Mouse (Mus musculus) adrenal gland (tissue): ENCODE results near the gene Esyt2.
"Not testable (repeated sequence)": the region's sequence is repeated elsewhere in the genome, so short reads cannot be mapped to it uniquely, and the experiment has no call there.

Experiments
- intact Hi-C: fragments of 180-260 bp; cut with DNase I; formaldehyde crosslinking; loops from one replicate; pipeline ENCODE4 v1.15.1; 2025
- long read RNA-seq, 2 experiments: library from polyadenylated mRNA; unstranded; transcript quantifications; one replicate each; pipeline ENCODE4 v2.0.0; 2020; ENCODE audit warnings: borderline replicate concordance in 1 of 2; ENCODE audit not compliant: insufficient replicate concordance in 1 of 2

Gene Esyt2
- long read RNA-seq, experiment 1, partial matches to known transcripts, result 2 of 5 reads
- long read RNA-seq, experiment 1, other reads (novel, unspliced or antisense), result 3 of 5 reads
- long read RNA-seq, experiment 2, full-length matches to known transcripts, result 1 of 11 reads
- long read RNA-seq, experiment 2, partial matches to known transcripts, result 1 of 11 reads
- long read RNA-seq, experiment 2, other reads (novel, unspliced or antisense), result 9 of 11 reads

DNA sequence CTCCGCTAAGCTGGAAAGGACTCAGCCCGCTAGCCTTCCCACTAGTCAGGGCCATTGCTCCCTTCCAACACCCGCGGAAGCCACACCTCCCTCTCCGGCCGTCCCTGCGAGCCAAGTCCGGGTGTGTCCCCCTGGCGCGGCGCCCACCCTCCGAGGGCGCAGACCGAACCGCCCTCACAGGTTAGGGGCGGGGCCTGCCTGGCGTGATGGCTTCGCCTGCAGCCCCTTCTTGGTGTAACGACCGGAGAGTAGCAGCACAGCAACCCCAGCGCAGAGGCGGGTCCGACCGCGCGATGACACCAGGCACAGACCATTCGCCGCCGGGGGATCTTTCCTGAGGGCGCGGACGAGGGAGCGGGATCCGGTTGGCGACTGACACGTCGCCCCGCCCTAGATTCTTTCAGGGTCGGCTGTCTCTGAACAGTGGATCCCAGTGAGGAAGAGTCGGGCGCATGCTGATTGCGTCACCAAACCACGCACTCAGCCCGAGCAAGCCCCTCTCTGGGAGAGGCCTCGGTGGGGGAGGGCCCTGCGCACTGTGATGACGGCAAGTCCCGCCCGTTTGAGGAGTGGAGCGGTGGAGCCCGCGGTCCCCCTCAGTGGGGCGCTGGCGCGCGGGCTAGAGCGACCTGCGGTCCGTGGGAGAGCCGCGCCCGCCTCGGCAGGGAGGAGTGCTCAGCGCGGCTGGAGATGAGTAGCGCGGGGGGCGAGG is at the start of gene Esyt2:
Esyt2 (plus strand) TSS at position 544 of the 712 bp plus-strand sequence.
- intact Hi-C loops, result loop anchor here (5.0 kb wide), 1 partner anchor 41 kb away; no protein-coding TSS in a partner anchor

DNA sequence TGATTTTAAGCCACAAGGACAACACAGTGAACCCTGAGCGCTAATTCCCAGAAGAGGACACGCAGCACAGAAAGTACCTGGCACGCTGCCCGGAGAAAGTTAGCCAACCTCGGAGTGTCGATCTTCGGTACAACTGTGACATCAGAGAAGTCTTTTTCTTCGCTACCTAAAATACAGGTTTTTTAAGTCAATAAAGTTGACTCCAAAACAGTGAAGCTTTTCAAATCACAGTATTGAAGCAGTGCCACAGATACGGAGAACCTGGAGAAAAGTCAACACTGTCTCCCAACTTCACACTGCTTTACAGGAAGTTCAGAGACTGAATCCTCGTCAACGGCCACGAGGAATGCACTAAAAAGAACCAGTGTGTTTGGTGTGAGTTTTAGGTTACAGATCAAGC is 49.4 kb upstream of the Esyt2 start:
- intact Hi-C loops, result no loop called here

DNA sequence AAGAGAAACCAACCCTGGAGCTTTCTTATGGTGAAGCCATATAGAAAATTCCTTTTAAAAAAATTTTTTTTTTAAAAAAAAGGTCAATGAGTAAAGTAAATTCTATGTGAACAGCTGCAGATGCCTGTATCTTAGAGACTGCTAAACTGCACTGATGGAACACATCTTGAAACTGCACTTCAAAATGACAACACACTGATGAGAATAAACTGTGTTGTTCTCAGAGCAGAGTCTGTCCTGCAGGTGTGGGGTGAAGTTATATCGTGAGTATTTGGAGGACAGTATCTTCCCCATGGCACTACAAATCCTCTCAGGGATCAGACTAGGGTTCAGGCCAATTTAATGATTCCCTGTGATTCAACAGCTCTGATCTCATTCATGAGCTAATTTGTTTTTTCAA is 48.9 kb upstream of the Esyt2 start:
- intact Hi-C loops, result no loop called here

DNA sequence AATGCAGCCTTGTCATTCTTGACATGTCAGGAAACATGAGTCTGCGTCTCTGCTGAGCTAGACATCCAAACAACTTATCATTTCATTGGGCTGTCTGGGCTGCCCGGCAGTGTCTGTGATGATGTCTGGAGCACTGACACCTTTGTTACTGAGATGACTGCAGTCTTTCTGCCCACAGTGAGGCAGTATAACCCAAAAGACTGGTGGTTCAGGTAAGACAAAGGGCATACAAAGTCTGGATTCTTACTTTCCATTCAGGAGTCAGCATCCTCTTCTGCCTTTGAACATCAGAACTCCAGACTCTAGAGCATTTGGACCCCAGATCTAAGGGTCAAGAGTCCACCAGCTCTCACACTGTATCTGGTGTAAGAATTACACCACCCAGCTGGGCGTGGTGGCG is 45.6 kb upstream of the Esyt2 start:
- intact Hi-C loops, result no loop called here

DNA sequence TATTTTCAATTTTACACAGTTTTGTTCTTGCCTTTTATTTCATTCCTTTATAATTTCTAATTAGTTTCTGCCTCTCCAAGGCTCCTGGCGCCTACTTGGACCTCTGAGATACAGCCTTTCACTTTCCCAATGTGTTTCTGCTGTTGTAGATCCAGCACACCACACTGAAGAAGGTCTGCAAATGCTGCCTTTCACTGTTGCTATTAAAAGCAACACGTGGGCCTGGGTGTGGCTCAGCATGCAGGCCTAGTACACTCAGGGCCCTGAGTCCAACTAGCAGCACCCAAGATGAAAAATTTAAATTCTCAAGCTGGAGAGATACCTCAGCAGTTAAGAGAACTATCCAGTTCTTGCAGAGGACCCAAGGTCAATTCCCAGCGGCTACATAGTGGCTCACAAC is 44.3 kb upstream of the Esyt2 start:
- intact Hi-C loops, result no loop called here

DNA sequence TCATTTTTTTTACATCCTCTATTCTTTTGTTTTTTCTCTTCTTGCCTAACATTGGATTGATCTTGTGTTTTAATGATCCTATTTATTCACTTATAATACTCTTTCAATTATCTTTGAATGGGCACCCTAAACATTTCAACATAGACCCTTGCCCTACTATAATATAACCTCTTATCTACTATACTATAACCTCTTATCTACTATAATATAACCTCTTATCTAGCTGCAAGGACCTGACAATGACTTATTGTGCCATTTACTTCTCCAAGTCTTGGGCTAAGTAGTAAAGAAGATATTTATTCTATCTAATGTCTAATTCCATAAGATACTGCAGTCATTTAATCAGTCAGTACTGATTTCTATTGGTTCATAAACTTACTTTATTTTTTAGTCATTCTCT is 42.6 kb upstream of the Esyt2 start:
- intact Hi-C loops, result no loop called here

DNA sequence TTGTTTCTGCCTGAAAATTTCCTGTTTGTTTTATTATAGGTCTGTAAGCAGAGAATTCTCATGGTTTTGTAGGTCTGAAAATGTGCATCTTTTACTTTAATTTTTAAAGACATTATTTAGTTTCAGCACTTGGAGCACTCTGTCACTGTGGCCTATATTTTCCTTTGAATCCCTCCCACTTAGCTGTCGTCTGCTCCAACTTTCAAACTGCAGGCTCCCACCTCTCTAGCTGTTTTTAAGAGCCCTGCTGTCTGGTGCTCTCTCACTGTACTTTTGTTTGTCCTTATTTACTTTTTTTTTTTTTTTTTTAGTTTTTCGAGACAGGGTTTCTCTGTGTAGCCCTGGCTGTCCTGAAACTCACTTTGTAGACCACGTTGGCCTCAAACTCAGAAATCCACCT is 42.2 kb upstream of the Esyt2 start:
- intact Hi-C loops, result no loop called here

DNA sequence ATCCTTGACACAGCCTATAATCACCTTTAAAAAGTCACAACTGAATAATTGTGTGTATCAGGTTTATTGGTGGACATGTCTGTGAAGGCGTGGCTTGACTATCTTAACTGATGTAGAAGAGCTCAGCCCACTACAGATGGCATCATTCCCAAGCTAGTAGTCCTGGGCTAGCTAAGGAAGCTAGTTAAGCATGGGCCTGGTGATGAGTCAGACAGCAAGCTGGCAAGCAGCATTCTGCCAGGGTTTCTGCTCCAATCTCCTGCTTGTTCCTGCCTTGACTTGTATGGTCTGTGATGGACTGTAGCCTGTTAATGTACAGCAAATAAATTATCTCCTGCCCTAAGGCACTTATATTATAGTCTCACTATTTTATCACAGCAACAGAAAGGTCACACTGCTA is 36.4 kb upstream of the Esyt2 start:
- intact Hi-C loops, result no loop called here

DNA sequence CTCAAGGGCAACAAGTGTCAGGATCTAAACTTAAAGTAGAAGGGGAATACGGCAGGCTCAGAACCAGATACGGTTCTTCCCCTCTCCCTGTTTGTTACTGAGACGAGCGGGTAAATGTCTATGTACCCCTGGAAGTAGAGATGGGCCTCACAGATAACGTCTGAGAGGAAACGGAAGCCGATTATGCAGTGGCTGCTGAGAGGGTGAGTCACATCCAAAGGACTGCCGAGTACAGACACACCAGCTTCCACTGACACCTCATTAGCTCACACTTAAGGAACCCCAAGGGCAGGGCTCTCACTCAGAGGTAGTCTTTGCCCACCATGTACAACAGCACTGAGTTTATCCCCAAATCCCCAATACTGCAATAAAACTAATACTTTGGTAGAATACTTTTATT is 26.3 kb upstream of the Esyt2 start:
- intact Hi-C loops, result no loop called here

DNA sequence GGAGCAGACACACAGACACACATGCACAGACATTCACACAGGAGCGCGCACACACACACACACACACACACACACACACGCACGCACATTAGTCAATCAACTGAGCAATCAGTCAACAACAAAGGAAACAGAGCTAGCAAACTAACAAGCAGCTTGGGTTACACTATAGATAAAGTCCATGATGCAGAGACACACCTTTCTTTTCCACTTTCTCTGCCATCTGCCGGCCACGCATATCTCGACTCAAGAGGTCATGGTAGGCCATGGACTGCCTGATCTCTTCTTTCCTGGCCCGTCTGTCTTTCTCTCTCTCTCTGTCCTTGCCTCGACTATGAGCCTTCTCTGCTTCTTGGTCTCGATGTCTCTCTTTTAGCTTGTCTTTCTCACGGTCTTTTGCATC is 25.4 kb upstream of the Esyt2 start:
- intact Hi-C loops, result no loop called here

DNA sequence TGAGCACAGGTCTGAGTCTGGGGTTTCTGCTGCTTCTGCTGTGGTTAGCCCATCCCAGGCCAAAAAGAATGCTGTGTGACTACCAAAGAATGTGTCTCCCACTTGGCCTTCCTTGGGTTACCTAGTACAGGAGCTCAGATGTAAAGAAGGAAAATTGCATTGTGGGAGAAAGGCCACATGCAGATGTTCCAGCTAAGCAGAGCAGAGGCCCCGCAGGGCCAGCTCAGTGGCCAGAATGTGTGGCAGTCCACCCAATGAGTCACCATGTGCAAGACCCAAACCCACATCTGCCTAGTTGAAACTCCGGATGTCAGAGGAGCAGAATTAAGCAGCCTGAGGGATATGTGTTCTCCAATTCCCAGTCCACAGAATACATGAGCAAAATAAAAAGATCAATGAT is 22.7 kb upstream of the Esyt2 start:
- intact Hi-C loops, result no loop called here

DNA sequence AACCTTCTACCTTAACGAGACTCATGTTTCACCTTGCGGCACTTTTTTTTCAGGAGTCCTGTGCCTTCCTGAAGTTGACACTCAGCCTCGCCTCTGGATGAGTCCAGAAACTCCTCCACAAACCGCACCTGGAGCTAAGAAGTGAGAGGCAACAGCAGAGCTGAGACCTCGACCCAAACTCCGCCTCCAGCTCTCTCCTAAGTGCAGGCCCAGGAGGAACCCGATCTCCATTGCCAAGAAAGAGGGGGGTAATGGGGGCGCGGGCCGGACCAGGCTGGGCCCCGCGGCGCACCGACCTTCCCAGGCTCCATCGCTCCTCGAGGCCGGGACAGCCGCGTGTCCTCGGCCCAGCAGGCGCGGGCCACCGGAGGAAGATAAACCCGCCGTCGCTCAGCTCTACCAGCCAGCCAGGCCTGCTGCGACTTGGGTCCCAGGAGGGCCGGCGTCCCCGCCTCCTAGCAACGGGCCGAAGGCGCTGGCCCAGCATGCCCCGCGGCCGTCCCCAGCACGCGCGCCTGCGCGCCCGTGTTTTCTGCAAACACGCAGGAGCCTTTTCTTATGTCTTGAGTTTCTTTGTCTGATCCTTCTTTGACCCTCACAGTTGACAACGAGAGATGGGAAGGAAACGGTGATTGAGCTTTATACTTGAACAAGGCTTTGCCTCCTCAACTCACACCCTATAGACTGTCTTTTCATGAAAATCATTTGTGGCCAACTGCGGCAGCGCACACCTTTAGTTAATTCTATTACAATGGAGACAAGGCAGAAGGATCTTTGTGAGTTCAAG is 18.2 kb upstream of the Esyt2 start, which contains the start of gene Wdr60:
Wdr60 (minus strand) TSS at position 468 of the 787 bp plus-strand sequence.
- intact Hi-C loops, result no loop called here

DNA sequence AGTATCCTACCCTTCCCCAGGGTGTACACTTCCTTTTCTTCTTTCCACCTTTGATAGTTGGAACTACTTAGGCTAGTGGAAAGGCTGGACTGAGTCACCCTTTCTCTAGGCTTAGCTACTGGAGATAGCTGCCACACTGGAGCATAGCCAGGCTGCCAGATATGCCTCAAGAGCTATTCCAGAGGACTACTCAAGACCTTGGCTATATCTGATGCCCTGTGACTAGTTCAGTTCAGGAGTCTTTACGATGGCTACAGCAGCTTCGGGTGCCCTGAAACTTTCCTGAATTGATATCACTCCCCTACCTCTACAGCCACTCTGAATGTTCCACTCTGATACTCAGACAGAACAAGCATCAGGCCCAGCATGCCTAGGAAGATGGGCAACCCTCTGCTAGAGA is 16.2 kb upstream of the Esyt2 start:
- intact Hi-C loops, result no loop called here

DNA sequence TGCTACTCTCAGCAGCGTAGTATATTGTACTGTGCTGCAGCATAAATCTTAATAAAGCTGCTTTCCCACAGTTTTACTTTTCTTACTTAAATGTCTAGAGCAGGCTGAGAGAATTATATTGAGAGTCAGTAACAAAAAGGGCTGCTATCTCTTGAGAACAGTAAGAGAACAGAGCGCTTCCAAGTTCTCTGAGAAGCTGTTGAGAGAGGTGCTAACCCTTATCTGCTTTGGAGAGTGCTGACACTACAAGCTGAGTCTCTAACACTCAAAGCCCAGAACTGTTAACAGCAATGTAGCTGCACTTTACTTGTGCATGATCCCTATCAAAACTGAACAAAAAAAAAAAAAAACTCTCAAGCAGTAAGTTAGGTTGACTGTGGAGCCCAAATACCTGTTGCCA is 15.7 kb upstream of the Esyt2 start:
- intact Hi-C loops, result no loop called here

DNA sequence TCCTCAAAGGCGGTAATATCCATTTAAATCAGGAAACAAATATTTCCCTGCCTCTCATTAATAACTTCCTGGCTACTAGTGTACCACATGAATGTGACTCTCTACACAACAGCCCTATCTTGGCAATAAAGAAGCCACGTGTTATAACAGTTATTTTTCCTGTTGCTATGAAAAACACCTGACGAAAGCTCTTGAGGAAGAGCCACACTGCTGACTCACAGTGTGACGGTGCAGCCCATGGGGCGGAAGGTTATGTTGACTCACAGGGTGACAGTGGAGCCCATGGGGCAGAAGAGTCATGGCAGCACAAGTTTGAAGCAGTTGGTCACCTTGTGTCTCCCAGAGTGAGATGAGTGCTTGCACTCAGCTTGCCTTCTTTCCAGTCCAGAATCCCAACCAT is 11.5 kb upstream of the Esyt2 start:
- intact Hi-C loops, result no loop called here

DNA sequence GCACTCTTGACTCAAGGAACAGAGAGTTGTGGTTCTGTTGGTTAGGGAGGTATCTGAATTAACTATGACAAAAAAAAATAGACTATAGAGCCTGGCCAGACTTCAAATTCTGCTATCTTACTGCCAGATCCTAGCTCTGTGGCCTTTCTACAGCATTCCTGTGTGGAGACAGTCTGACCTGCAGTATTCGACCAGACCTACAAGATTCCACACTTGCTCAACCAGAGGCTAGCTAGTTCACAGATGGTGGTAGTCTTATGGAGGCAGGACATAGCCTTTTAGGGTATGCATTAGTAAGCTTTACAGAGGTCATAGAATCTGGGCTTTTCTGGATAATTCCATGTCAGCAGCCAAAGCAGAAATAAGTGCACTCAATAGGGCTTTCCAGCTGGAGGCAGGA is 10.5 kb upstream of the Esyt2 start:
- intact Hi-C loops, result no loop called here

DNA sequence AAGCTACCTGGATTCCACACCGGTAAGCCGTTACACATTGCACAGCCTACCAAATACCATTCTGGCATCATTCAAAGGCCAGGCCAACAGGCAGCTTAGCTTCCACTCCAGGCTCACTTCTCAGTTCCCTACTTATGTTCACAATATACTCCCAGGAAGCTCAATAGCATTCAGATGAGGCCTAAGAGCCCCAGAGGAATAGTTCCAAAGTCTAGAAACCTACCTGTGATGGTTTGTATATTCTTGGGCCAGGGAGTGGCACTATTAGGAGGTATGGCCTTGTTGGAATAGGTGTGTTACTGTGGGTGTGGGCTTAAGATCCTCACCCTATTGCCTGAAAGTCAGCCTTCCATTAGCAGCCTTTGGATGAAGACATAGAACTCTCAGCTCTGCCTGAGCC is 9.9 kb upstream of the Esyt2 start:
- intact Hi-C loops, result no loop called here

DNA sequence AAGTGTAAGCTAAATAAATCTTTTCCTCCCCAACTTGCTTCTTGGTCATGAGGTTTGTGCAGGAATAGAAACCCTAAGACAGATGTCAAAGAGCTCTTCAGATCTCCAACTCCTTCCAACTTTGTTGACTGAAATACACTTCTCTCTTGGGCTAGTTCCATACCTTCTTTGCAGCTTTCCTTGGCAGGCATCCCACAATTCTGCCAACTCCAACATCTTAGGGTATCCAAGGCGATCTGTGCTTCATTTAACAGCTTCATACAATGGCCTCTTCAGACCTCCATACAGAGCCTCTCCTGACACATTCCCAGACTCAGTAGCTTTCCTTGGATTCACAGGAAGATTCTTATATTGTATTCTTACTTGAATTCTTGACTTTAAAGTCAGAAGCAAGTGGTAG is 7.3 kb upstream of the Esyt2 start:
- intact Hi-C loops, result no loop called here

DNA sequence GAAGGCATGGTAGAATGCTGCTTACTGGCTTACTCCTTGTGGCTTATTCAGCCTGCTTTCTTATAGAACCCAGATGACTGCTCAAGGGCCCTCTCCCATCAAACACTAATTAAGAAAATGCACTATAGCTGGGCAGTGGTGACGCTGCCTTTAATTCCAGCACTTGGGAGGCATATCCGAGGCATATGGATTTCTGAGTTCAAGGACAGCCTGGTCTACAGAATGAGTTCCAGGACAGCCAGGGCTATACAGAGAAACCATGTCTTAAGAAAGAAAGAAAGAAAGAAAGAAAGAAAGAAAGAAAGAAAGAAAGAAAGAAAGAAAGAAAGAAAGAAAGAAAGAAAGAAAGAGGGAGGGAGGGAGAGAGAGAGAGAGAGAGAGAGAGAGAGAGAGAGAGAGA is 5.9 kb upstream of the Esyt2 start, which contains the start of gene Gm11027:
Gm11027 (plus strand) TSS at position 301 of the 400 bp plus-strand sequence.
- intact Hi-C loops, result not testable (repeated sequence)

DNA sequence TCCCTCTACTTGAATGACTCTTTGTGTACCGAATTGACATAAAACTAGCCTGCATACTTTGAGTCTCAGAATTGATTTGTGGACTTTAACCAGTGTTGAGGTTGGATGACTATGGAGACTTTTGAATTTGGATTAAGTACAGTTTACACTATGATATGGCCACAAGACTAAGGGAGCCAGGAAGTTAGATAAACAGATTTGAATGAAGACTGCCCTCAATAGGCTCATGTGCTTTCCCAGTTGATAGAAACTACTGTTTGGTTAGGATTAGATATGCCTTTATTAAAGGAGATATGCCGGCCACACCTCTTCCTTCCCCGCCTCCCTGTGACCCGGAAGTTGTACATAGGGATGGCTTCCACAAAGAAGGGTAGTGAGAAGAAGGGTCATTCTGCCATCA is 5.4 kb upstream of the Esyt2 start:
- intact Hi-C loops, result no loop called here

DNA sequence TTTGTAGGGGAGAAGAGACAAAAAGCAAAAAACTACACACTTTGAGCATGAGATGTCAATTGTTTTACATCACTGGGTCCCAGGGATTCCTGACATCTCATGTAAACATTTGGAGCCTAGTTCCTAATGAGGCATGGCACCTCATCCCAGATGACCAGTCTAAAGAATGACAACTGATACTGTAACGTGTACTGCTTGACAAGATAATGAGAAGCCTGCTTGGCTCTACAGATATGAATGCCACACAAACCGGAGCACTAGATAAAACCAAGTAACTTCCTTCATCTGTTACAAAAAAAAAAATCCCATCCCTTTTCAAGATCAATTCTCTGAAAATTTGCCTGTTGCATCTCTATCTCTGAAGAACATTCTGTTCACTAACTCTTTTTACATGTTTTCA is 4.0 kb upstream of the Esyt2 start:
- intact Hi-C loops, result no loop called here

DNA sequence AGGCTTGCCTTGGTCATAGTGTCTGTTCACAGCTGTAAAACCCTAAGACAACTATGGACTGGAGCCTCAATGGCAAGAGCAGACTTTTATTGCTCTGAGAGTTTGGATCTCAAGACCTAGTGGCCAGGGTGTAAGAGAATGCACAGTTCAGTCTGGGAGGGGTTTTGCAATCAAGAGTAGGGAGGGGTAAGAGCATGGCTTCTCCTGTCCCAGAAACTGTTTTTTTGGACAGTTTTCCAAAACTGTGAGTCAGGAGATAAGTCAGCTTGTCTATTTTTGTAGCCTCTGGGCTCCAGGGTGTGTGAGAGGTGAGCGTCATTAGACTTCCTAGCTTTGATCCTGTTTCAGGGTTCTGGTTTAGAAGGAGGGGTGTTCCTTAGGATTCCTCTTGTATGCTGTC is 2.5 kb upstream of the Esyt2 start:
- intact Hi-C loops, result no loop called here
